Mouse (Mus musculus): ENCODE data around the gene Wsb1. TPM values are rescaled to one million over a fixed set of nuclear protein-coding genes. Genes with fewer than 3 reads are reported as not detected.
"Not testable (repeated sequence)": the region's sequence is repeated elsewhere in the genome, so short reads cannot be mapped to it uniquely, and the experiment has no call there.

Wsb1 gene
- total and polyA plus RNA-seq, 3 experiments: 66.7 to 345 (median 158) TPM

DNA sequence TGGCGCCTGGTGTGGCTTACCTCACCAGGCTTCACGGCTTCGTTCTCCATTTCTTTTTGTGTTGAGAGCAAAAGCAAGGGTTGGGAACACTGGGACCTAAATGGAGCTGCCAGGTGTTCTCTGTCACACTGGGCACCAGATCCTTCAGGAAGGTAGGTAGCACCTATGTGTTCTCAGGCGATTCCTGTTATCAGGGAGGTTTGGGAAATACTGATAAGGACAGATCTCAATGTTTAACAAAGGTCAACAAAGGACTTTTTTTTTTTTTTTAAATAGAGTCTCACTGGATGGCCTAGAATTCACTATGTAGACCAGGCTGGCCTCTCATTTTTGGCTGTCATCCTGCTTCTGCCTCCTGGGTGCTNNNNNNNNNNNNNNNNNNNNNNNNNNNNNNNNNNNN is 19.3 kb upstream of the Wsb1 start:
- Histone ChIP-seq H3K9me3 (replicated peaks) (no peaks in the 10 kb centered on the region), H3K36me3 (replicated peaks) (no peaks in the 10 kb centered on the region), H3K4me3 (ENCODE audit: low read depth, low read length) (no peak overlapping the region), H3K4me1 (ENCODE audit: insufficient read depth, low read depth, low read length) (peaks cover 6% of the 10 kb centered on the region; the same call in 1 of the 2 replicates), H3K27me3 (ENCODE audit: insufficient read depth, low read length) (peaks cover 20% of the 10 kb centered on the region)
- no peak for TF ChIP-seq POLR2AphosphoS5 (IDR thresholded peaks at IDR 0.05; ENCODE audit: insufficient replicate concordance, low read depth, low read length)
- TF ChIP-seq GATA1 (IDR thresholded peaks at IDR 0.05; ENCODE audit: borderline replicate concordance, low read length): no peak
- TF ChIP-seq GATA2 (IDR thresholded peaks at IDR 0.05; ENCODE audit: borderline replicate concordance, low read depth, low read length): no peak
- no peak for TF ChIP-seq TAL1 (conservative IDR thresholded peaks at IDR 0.05; ENCODE audit: low read depth, low read length)
- TF ChIP-seq CTCF (IDR thresholded peaks at IDR 0.05; ENCODE audit: low read depth, low read length): no peak
- ATAC-seq (ENCODE audit: extremely low read depth, insufficient number of reproducible peaks, low FRiP score, poor library complexity, severe bottlenecking): no peak
- no peak for DNase-seq (ENCODE audit: low spot score)

DNA sequence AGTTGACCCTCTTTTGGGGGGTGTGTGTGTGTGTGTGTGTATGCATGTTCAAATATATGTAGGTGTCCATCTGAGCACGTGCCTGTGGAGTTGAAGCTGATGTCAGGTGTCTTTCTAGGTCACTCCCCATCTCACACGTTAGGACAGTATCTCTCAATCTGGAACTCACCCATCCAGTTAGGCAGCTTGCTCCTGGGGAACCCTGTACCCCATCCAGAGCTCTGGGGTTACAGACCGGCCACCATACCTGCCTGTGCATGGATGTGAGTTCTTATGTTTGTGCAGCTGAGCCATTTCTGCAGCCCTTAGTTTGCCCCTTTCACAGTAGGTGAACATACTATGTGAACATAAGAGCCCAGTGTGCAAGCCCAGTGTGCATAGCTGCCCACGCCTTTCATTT is 18.6 kb upstream of the Wsb1 start:
- Histone ChIP-seq H3K36me3 (replicated peaks) (no peaks in the 10 kb centered on the region), H3K27me3 (ENCODE audit: insufficient read depth, low read length) (peaks cover 16% of the 10 kb centered on the region), H3K4me3 (ENCODE audit: low read depth, low read length) (no peak overlapping the region), H3K4me1 (ENCODE audit: insufficient read depth, low read depth, low read length) (0 out of 2 replicates have a peak, but pooled peaks cover 3% of the 10 kb centered on the region), H3K9me3 (replicated peaks) (no peaks in the 10 kb centered on the region)
- DNase-seq (ENCODE audit: low spot score) (no peak), ATAC-seq (ENCODE audit: extremely low read depth, insufficient number of reproducible peaks, low FRiP score, poor library complexity, severe bottlenecking) (no peak)
- no peak for TF ChIP-seq TAL1 (conservative IDR thresholded peaks at IDR 0.05; ENCODE audit: low read depth, low read length)
- TF ChIP-seq GATA2 (IDR thresholded peaks at IDR 0.05; ENCODE audit: borderline replicate concordance, low read depth, low read length): no peak
- TF ChIP-seq CTCF (IDR thresholded peaks at IDR 0.05; ENCODE audit: low read depth, low read length): no peak
- TF ChIP-seq GATA1 (IDR thresholded peaks at IDR 0.05; ENCODE audit: borderline replicate concordance, low read length): no peak
- no peak for TF ChIP-seq POLR2AphosphoS5 (IDR thresholded peaks at IDR 0.05; ENCODE audit: insufficient replicate concordance, low read depth, low read length)

DNA sequence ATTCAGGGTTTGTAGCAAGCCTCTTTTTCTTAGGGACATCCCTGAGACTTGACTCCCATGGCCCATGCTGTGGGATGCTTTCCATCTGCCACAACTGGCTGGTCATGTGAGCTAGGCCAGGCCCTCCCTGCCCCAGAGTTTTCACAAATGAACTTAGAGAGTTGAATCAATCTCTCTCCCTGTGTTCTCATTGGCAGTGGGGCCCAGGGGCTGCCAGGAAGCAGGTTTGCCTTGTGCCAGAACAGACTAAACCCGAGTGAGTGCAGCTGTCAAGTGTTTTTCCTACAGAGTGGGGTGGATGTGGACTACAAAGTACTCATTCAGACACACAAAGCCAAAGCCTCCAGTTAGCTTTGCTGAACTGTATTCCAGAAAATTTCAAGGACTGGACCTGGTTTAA is 12.7 kb upstream of the Wsb1 start:
- H3K4me1 ChIP-seq (ENCODE audit: insufficient read depth, low read depth, low read length): no peaks in the 10 kb centered on the region; the same call in 1 of the 2 replicates
- no peak for ATAC-seq (ENCODE audit: extremely low read depth, insufficient number of reproducible peaks, low FRiP score, poor library complexity, severe bottlenecking)

DNA sequence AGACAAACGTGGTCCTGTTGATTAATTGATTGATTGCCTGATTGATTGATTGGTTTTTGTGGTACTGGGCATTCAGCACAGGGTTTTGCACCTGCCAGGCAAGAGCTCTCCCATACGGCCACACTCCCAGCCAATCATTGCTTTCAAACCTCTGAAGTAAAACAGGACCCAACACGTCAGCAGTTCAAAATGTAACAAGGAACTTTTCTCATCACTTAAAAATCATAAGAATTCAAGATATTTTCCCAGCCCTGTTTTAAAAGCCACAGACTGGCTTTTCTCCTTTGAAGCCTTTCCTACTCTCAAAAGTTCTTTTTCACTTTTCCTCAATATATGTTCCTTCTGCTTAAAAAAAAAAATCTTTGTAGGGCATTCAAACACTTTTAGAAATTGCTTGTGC is 9.9 kb upstream of the Wsb1 start:
- Histone ChIP-seq H3K27me3 (ENCODE audit: insufficient read depth, low read length) (peaks cover 20% of the 10 kb centered on the region), H3K36me3 (replicated peaks) (no peaks in the 10 kb centered on the region)
- TF ChIP-seq TAL1 (conservative IDR thresholded peaks at IDR 0.05; ENCODE audit: low read depth, low read length): no peak
- TF ChIP-seq GATA1 (IDR thresholded peaks at IDR 0.05; ENCODE audit: borderline replicate concordance, low read length): no peak
- TF ChIP-seq GATA2 (IDR thresholded peaks at IDR 0.05; ENCODE audit: borderline replicate concordance, low read depth, low read length): no peak
- no peak for TF ChIP-seq CTCF (IDR thresholded peaks at IDR 0.05; ENCODE audit: low read depth, low read length)
- TF ChIP-seq POLR2AphosphoS5 (IDR thresholded peaks at IDR 0.05; ENCODE audit: insufficient replicate concordance, low read depth, low read length): no peak

More for the DNA sequence above, 12.7 kb upstream of the Wsb1 start:
- H3K9me3 ChIP-seq (replicated peaks): no peaks in the 10 kb centered on the region
- no peak for DNase-seq (ENCODE audit: low spot score)
- no peak for TF ChIP-seq GATA1 (IDR thresholded peaks at IDR 0.05; ENCODE audit: borderline replicate concordance, low read length)
- TF ChIP-seq CTCF (IDR thresholded peaks at IDR 0.05; ENCODE audit: low read depth, low read length): no peak
- no peak for TF ChIP-seq TAL1 (conservative IDR thresholded peaks at IDR 0.05; ENCODE audit: low read depth, low read length)
- no peak for TF ChIP-seq GATA2 (IDR thresholded peaks at IDR 0.05; ENCODE audit: borderline replicate concordance, low read depth, low read length)
- no peak for TF ChIP-seq POLR2AphosphoS5 (IDR thresholded peaks at IDR 0.05; ENCODE audit: insufficient replicate concordance, low read depth, low read length)
- H3K36me3 ChIP-seq (replicated peaks): no peaks in the 10 kb centered on the region
- no peak overlapping the region for H3K4me3 ChIP-seq (ENCODE audit: low read depth, low read length)
- H3K27me3 ChIP-seq (ENCODE audit: insufficient read depth, low read length): peaks cover 22% of the 10 kb centered on the region

DNA sequence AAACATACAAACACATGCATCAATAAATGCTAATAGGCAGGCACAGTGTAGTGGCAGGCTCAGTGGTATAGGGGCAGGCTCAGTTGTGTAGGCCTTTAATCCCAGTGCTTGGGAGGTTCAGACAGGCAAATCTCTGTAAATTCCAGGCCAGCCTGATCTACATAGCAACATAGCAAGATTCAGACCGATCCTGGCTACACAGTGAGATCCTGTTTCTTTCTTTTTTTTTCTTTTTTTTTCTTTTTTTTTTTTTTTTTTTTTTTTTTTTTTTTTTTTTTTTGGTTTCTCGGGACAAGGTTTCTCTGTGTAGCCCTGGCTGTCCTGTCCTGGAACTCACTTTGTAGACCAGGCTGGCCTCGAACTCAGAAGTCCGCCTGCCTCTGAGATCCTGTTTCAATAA is 5.7 kb upstream of the Wsb1 start:
- peaks cover 18% of the 10 kb centered on the region for H3K4me1 ChIP-seq (ENCODE audit: insufficient read depth, low read depth, low read length)
- H3K36me3 ChIP-seq (replicated peaks); H3K4me3 ChIP-seq (ENCODE audit: low read depth, low read length); DNase-seq (ENCODE audit: low spot score); H3K9me3 ChIP-seq (replicated peaks); ATAC-seq (ENCODE audit: extremely low read depth, insufficient number of reproducible peaks, low FRiP score, poor library complexity, severe bottlenecking); H3K27me3 ChIP-seq (ENCODE audit: insufficient read depth, low read length): not testable (repeated sequence)

More for the DNA sequence above, 9.9 kb upstream of the Wsb1 start:
- DNase-seq (ENCODE audit: low spot score) (no peak), ATAC-seq (ENCODE audit: extremely low read depth, insufficient number of reproducible peaks, low FRiP score, poor library complexity, severe bottlenecking) (no peak)
- Histone ChIP-seq H3K4me1 (ENCODE audit: insufficient read depth, low read depth, low read length) (no peaks in the 10 kb centered on the region; the same call in 1 of the 2 replicates), H3K4me3 (ENCODE audit: low read depth, low read length) (no peak overlapping the region), H3K9me3 (replicated peaks) (no peaks in the 10 kb centered on the region)

DNA sequence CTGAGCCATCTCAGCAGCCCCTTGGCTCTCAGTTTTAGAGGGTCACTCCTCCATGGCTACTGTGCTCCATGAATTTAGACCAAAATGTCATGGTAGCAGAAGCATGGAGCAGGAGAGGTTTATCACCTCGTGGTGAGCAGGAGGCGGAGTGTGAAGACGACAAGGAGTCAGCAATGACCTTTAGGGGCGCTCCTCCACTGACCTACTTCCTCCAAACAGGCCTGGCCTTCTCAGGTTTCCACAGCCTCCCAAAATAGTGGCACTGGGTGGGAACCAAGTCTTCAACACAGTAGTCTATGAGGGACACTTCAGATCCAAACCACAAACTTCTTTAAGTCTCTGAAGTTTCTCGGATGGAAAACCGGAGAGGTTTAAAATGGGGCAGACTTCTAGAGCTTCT is 4.3 kb upstream of the Wsb1 start:
- ATAC-seq (ENCODE audit: extremely low read depth, insufficient number of reproducible peaks, low FRiP score, poor library complexity, severe bottlenecking) (no peak), DNase-seq (ENCODE audit: low spot score) (no peak)
- Histone ChIP-seq H3K27me3 (ENCODE audit: insufficient read depth, low read length) (peaks cover 7% of the 10 kb centered on the region; the same call in 1 of the 2 replicates), H3K36me3 (replicated peaks) (no peaks in the 10 kb centered on the region), H3K9me3 (replicated peaks) (no peaks in the 10 kb centered on the region), H3K4me1 (ENCODE audit: insufficient read depth, low read depth, low read length) (peaks cover 25% of the 10 kb centered on the region), H3K4me3 (ENCODE audit: low read depth, low read length) (no peak overlapping the region)
- TF ChIP-seq TAL1 (conservative IDR thresholded peaks at IDR 0.05; ENCODE audit: low read depth, low read length): no peak
